Mouse (Mus musculus) yolk sac, embryonic 10.5 days (tissue): Measurements from ENCODE around the gene Por.
A peak's percentile ranks its signal among the peaks of the same experiment; 100 is the strongest.

Experiments used
- DNase-seq: peaks from one replicate; pipeline ENCODE4 v3.0.0-alpha.2; 2017; ENCODE audit warnings: low spot score

Gene Por

DNA sequence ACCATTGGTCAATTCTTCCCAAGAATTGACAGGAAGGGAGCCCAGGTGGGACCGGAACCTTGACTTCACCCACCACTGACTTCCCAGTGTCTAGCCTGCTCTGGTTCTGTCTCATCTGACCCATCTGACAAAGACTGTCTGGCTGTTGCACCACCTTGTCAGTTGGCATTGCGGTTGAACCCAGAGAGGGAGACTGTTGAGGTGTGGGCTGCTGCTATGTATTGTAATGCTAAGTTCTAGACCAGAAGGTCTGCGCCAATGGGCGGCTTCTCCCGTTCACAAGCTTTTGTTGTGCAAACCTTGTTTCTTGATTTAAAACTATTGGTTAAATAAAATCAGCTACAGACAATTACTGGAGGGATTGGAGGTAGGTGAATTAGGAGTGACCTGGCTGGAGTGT, 12.7 kb upstream of the Por start:
- DNase-seq: no peak

- DNase-seq: no peak
These were observed 12.0 kb upstream of the Por start for GRCm38 (mm10) chr5:135657703-135658373.

GRCm38 (mm10) chr5:135659956-135660355, 9.9 kb upstream of the Por start:
- no peak for DNase-seq

GRCm38 (mm10) chr5:135660535-135660934, 9.3 kb upstream of the Por start:
- no peak for DNase-seq

DNA sequence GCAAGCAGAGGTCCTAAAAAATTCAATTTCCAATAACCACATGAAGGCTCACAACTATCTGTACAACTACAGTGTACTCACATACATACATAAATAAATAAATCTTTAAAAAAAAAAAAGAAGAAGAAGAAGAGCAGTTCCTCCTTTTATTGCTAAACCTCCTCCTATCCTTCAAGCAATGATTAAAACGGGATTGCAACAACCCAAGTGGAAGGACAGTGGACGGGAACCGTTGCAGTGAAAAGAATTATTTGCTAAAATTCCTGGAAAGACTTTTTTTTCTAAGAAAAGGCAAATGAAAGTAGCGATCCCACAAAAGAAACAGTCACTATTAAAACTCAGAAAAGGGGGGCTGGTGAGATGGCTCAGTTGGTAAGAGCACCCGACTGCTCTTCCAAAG, 2.9 kb upstream of the Por start:
- no peak for DNase-seq

- no peak for DNase-seq
These were observed 1.8 kb upstream of the Por start for GRCm38 (mm10) chr5:135668071-135668470.

DNA sequence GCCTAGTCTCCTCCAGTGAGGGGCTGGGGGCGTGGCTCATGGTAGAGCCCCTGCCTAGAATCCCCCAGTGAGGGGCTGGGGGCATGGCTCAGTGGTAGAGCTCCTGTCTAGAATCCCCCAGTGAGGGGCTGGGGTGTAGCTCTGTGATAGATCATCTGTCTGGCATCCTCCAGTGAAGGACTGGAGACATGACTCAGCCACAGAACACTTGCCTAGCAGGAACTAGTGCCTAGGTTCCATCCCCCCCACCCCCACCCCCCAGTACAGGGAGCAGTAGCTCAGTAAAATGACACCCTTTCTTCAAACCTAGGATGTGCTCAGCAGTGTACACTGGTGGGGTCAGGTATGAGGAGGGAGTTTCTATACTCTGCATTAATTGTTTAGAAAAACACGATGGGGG, 1.0 kb downstream of the Por start:
- DNase-seq: no peak

DNA sequence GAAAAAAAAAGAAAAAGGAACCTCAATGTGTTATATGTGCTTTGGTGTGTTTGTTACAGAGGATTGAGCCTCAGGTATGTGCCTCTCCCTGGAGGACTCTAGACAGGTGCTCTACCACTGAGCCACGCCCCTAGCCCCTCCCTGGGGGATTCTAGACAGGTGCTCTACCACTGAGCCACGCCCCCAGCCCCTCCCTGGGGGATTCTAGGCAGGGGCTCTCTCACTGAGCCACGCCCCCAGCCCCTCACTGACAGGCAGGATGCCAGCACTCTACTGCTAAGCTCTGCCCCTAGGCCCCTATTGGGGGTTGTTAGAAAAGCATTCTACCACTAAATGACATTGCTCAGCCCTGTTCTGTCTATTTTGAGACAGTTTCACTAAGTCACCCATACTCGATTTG, 2.7 kb downstream of the Por start:
- DNase-seq: no peak

GRCm38 (mm10) chr5:135672980-135673379, 3.1 kb downstream of the Por start:
- DNase-seq: no peak

GRCm38 (mm10) chr5:135674349-135674775, 4.5 kb downstream of the Por start:
- peak; percentile 86 for DNase-seq

GRCm38 (mm10) chr5:135674821-135675220, 5.0 kb downstream of the Por start:
- DNase-seq: peak; percentile 87

DNA sequence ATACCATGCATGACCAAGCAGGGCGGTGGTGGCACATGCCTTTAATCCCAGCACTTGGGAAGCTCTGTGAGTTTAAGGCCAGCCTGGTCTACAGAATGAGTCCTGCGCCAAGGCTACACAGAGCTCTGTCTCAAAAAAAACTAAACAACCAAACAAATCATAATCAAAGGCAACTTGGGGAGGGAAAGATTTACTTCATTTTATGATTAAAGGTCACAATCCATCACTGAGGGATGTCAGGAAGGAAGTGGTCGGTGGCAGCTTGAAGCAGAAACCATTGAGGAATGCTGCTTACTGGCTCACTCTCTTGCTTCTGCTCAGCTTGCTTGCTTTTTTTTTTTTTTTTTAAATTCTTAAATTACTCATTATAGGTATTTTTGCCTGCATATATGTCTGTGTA, 6.9 kb downstream of the Por start:
- DNase-seq: no peak

GRCm38 (mm10) chr5:135677251-135677650, 7.4 kb downstream of the Por start:
- no peak for DNase-seq

GRCm38 (mm10) chr5:135678481-135678880, 8.6 kb downstream of the Por start:
- DNase-seq: no peak

DNA sequence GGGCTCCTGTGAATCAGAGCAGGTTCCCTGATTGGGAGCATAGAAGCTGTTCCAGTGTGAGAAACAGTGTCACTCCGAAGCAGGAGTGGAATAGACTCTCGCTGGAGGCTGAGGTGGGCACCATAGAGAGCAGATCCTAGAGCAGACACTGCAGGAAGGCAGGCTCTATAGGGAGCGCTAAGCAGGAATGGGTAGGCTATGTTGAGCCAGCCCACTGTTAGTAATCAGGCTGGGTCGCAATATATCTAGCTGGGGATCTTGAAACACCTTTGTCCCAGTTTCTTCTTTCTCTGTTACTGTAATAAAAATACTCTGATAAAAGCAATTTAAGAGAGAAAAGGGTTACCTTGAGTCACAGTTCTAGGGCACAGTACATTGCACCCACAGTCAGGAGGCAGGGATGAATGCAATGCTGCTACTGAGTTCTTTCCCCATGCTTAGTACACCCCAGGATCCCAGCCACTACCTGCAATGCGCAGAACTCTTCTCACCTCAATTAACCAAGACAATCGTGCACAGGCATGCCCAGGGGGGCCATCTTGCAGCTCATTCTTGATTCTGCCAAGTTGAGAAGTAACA, 11.2 kb downstream of the Por start:
- DNase-seq: no peak

DNA sequence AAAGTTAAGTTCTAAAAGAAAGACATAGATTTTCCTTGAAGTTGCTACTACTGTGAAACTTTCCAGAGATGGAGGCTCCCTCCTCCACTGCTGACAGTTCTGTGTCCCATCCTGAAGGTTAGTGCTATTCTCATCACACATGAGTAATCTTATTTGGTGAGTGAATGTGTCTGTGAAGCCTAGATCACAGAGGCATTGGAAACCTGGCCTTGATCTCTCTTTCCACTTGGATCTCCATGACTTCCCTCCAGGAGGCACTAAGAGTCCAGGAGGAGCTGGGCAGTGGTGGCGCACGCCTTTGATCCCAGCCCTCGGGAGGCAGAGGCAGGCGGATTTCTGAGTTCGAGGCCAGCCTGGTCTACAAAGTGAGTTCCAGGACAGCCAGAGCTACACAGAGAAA, 12.2 kb downstream of the Por start:
- DNase-seq: no peak

GRCm38 (mm10) chr5:135682942-135683570, 13.2 kb downstream of the Por start:
- DNase-seq: peak; percentile 60

- no peak for DNase-seq
These were observed 20.6 kb downstream of the Por start for GRCm38 (mm10) chr5:135690401-135690800.

DNA sequence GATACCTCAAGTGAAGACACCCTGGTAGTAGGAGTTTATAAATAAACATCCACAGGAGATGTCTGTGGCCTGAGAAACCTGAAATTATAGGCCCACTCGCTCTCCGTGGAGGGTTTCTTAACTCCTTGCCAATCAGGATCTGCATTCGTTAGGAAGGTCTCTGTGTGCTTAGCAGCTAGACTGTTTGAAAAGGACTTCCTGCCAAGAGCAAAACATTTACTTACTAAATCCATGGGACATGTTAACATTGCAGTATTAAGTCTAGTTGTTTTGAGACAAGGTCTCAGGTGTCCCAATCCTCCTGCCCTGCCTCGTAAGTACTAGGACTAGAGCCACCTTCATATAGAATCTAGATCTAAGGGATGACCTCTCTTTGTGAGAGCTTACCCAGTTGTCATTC, 21.4 kb downstream of the Por start:
- no peak for DNase-seq

DNA sequence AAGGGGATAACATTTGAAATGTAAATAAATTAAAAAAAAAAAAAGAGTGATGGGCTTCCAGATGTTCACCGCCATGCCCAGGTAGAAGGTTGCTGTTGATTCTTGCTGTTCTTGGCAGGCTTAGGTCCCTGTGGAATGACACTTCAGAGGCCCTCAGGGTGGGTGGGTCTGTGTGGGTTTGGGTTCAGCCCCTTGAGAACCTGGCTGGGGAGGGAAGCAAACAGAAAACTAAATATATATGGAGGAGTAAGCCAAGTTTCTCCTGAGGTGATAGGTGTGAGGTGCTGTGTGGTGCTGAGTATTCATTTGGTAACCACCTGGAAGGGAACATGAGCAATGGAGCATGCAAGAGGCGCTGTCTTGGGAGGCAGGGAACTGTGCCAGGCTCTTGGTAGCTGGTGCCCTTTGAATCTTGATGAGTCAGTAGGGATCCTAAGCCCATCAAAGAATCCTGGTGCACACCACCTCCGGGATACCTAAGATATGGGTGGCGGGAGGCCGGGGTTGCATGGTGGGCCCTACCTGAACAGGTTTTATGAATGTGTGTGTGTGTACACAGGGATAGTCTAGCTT, 23.5 kb downstream of the Por start:
- DNase-seq: no peak

- DNase-seq: no peak
These were observed 25.5 kb downstream of the Por start for GRCm38 (mm10) chr5:135695277-135695721.

- DNase-seq: no peak
These were observed 27.9 kb downstream of the Por start for GRCm38 (mm10) chr5:135697711-135698111.

- no peak for DNase-seq
These were observed 31.8 kb downstream of the Por start for GRCm38 (mm10) chr5:135701601-135702000.
